Mouse (Mus musculus) testis, adult 2 months (tissue): ENCODE measurements around the gene Gpr180.

Source experiments
- CTCF ChIP-seq: fragments of 200-500 bp; IDR thresholded peaks from 2 replicates; pipeline ENCODE4 v1.5.1; 2012; ENCODE audit warnings: low read depth, mild to moderate bottlenecking, inconsistent platforms, low read length, moderate library complexity; ENCODE audit not compliant: control insufficient read depth, insufficient read depth, insufficient replicate concordance
- POLR2A ChIP-seq: fragments of 200-500 bp; IDR thresholded peaks from 2 replicates; pipeline ENCODE4 v1.6.1; 2012; ENCODE audit warnings: low read depth, mild to moderate bottlenecking, inconsistent platforms, low read length, moderate library complexity; ENCODE audit not compliant: control insufficient read depth

- TF ChIP-seq CTCF (no peak), POLR2A (no peak)
Observed at GRCm38 (mm10) chr14:118137487-118137886, 529 bp downstream of the Gpr180 start.
